Mouse (Mus musculus) olfactory bulb, adult 2 months (tissue): Measurements from ENCODE around the gene Rpain. TPM values are rescaled to one million over a fixed set of nuclear protein-coding genes. Genes with fewer than 3 reads are reported as not detected.

Experiments
- H3K27ac ChIP-seq: fragments of 200-500 bp; 2 replicates; pipeline ENCODE4 v1.5.1; 2012; ENCODE audit warnings: low read depth, low read length; ENCODE audit not compliant: insufficient read depth
- H3K4me1 ChIP-seq: fragments of 200-500 bp; 2 replicates; pipeline ENCODE4 v1.6.1; 2012; ENCODE audit warnings: low read length; ENCODE audit not compliant: control insufficient read depth, insufficient read depth
- H3K4me3 ChIP-seq: fragments of 200-500 bp; 2 replicates; pipeline ENCODE4 v1.5.1; 2012; ENCODE audit warnings: mild to moderate bottlenecking, low read depth, low read length, moderate library complexity; ENCODE audit not compliant: insufficient read depth
- CTCF ChIP-seq: fragments of 200-500 bp; IDR thresholded peaks from 2 replicates; pipeline ENCODE4 v1.5.1; 2012; ENCODE audit warnings: low read depth, mild to moderate bottlenecking, low read length, moderate library complexity; ENCODE audit not compliant: insufficient read depth
- POLR2A ChIP-seq: fragments of 200-500 bp; IDR thresholded peaks from 2 replicates; pipeline ENCODE4 v1.6.1; 2012; ENCODE audit warnings: mild to moderate bottlenecking, low read depth, low read length, moderate library complexity; ENCODE audit not compliant: insufficient read depth
- WGBS: fragments of 180-500 bp; shearing (Covaris S2); methylation state at CpG from one replicate; pipeline ENCODE4 v1.1.7; 2018; 5-methylcytosine and 5-hydroxymethylcytosine counted together
- polyA plus RNA-seq: library from polyadenylated mRNA; stranded (reverse); fragments of >200 nt; gene quantifications from 2 replicates; pipeline ENCODE4 v1.2.4, GENCODE M21; 2012; ENCODE audit warnings: low replicate concordance; ENCODE audit not compliant: missing spikeins, insufficient read depth, insufficient read length

Gene Rpain
- polyA plus RNA-seq, 1 experiment: not detected

GRCm38 (mm10) chr11:71008321-71008720 is 38.3 kb downstream of the Rpain start:
- WGBS: 89% methylated on average over 3 of the region's 3 CpGs
- TF ChIP-seq CTCF (no peak), POLR2A (no peak)

DNA sequence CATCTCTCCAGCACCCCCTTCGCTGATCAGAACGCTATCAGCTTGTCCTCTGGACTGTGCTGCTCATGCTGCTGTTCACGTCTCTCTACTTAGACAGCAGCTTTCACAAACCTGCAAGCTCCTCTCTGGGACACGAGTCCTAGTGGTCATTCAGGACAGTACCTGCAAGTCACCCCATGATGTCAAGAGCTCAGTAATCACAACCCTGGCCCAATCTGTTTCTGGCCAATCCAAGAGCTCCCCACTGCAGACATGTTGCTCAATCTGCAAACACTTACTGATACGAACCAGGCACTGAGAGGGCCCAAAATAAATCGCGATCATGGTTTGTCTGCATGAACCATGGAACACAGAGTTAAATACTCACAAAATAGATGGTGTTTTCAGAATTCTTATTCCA is 42.7 kb downstream of the Rpain start:
- Histone ChIP-seq H3K27ac (no peak overlapping the region), H3K4me1 (no peaks in the 10 kb centered on the region), H3K4me3 (no peak overlapping the region)
- TF ChIP-seq CTCF: no peak
- no peak for TF ChIP-seq POLR2A
- 97% methylated on average over 7 of the region's 7 CpGs for WGBS

More at GRCm38 (mm10) chr11:71008321-71008720, 38.3 kb downstream of the Rpain start:
- Histone ChIP-seq H3K4me1 (0 out of 2 replicates have a peak, but pooled peaks cover 3% of the 10 kb centered on the region), H3K27ac (no peak overlapping the region), H3K4me3 (no peak overlapping the region)

GRCm38 (mm10) chr11:71017051-71017450 is 47.0 kb downstream of the Rpain start:
- no peak overlapping the region for H3K4me3 ChIP-seq
- H3K4me1 ChIP-seq: no peaks in the 10 kb centered on the region
- no peak overlapping the region for H3K27ac ChIP-seq
- TF ChIP-seq POLR2A (no peak), CTCF (no peak)
- 75% methylated on average over 1 of the region's 1 CpGs for WGBS

DNA sequence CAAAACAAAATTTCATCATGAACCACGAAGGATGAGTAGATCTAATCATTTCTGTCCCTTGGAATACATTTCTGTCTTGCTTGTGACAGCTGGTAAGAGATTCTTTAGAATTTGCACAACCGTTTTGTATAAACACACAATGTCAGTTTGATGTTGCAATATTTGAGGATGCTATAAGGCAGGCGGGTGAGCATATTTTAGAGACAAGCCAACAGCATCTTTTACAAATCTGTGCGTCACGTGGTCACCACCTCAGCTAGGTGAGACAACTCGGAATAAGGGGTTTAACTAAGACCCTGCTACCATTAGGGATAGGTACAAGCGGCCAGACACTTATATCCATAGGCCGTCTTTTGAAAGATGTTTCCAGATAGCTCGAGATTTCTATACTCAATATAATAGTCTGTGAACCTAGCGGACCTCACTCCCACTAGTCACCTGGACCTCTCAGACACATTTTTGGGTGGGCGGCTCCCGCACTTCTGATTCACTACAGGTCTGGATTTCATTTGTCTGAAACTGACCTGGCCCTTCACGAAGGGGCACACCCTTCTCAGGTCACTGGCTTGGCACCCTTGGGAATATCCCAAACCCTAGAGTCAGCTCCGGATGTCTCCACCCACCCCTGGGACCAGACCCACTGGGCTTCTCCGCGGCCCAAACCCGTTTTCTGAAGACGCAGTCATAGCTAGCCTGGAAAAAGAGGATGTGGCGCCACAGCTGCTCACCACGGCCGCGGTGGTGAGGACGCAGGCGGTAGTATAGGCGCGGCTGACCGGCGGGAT is 48.6 kb downstream of the Rpain start:
- TF ChIP-seq CTCF (no peak), POLR2A (no peak)
- WGBS: 3% methylated on average over 28 of the region's 28 CpGs
- H3K27ac ChIP-seq: peak overlapping the region; percentile 58

DNA sequence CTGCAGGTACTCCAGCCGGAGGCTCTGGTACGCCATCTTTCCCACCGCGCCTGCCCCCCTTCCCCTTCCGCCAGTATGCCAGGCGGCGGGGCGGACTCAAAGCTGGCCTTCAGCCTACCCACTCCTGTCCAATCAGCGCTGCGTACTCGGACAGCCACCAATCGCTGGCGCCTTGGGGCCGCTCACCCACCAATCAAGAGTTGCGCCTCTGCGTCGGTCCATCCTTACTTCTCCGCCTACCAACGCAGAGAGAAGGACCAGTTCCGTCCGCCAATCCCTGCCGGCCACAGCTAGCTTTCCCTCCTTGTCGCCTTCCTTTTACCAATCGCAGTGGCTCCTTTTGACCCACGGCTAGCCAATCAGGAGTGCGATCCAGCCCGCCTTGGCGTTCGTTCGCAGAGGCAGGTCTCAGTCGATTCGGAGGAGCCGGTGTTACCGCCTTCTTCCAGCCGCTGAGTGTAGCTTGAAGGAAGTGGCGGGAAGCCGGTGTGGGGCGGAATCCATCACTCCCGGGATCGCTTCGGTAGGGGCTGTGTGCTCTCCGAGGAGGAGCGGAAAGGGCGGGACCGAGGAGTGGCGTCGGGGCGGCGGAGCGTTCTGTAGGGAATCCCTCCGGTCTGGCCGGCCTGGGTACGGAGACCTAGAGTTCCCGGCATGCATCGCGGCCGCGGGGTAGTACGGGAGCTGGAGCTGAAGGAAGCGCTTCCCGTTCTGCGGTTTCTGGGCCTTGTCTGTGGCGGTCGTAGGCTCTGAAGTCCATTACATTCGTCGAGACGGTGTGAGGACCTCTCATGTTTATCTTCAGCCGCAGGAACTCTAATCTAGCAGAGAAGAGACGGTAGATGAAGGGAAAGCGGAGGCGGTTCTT is 49.4 kb downstream of the Rpain start, which contains the start of the genes Mis12 and Derl2:
Gene Mis12 (plus strand): TSS at position 411 of the 868 bp plus-strand sequence.
Gene Derl2 (minus strand): TSS at position 641 of the 868 bp plus-strand sequence.
- Histone ChIP-seq H3K27ac (peak within 1 kb of the TSS; percentile 58), H3K4me1 (no peaks in the 10 kb centered on the region), H3K4me3 (peak within 1 kb of the TSS; percentile 90)
- under 1% methylated on average over 71 of the region's 71 CpGs for WGBS
- TF ChIP-seq CTCF: no peak
- TF ChIP-seq POLR2A: peak; percentile 39; the same call in 1 of the 2 replicates

More for the DNA sequence above, 48.6 kb downstream of the Rpain start:
- no peaks in the 10 kb centered on the region for H3K4me1 ChIP-seq
- peak overlapping the region; percentile 89 for H3K4me3 ChIP-seq

Other genes starting within 250 kb of the Rpain start
- not detected in 2 replicates for gene Zfp3, start 206.0 kb upstream of the Rpain start, polyA plus RNA-seq
- not detected in 2 replicates for gene Scimp, start 157.6 kb upstream of the Rpain start, polyA plus RNA-seq
- not detected in 2 replicates for gene Rabep1, start 125.4 kb upstream of the Rpain start, polyA plus RNA-seq
- gene Nup88, start 240 bp upstream of the Rpain start, polyA plus RNA-seq: not detected in 2 replicates
- not detected in 2 replicates for gene C1qbp, start 12.8 kb downstream of the Rpain start, polyA plus RNA-seq
- gene Dhx33, start 34.2 kb downstream of the Rpain start, polyA plus RNA-seq: not detected in 2 replicates
- 153 TPM in 1 of 2 replicates, not detected in the other for gene Mis12, start 49.4 kb downstream of the Rpain start, polyA plus RNA-seq
- gene Derl2, start 49.6 kb downstream of the Rpain start, polyA plus RNA-seq: not detected in 2 replicates
- not detected in 2 replicates for gene 6330403K07Rik, start 63.3 kb downstream of the Rpain start, polyA plus RNA-seq
- gene Nlrp1a, start 174.5 kb downstream of the Rpain start, polyA plus RNA-seq: not detected in 2 replicates